Mouse (Mus musculus): ENCODE measurements around the gene H2afy2.

The H2afy2 gene

DNA sequence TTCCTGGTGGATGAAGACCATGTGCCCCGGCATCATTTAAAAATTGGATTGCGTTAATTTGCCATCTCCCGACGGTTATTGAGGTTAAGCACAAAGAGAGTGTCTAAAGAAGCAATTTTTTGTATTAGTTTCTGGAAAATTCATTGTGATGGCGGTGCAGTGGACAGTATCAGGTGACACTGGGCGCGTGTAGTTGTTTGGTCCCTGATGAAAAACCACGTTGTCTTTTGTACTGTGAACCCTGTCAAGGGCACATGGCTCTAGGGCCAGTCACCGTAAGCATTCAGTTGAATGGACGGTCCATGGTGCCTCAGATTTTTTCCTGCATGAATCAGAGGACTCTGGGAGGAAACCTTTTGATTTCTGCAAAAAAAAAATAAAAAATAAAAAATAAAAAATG is 467 bp upstream of the H2afy2 start:
- DNase-seq (ENCODE audit: low read depth, low spot score) = no peak

DNA sequence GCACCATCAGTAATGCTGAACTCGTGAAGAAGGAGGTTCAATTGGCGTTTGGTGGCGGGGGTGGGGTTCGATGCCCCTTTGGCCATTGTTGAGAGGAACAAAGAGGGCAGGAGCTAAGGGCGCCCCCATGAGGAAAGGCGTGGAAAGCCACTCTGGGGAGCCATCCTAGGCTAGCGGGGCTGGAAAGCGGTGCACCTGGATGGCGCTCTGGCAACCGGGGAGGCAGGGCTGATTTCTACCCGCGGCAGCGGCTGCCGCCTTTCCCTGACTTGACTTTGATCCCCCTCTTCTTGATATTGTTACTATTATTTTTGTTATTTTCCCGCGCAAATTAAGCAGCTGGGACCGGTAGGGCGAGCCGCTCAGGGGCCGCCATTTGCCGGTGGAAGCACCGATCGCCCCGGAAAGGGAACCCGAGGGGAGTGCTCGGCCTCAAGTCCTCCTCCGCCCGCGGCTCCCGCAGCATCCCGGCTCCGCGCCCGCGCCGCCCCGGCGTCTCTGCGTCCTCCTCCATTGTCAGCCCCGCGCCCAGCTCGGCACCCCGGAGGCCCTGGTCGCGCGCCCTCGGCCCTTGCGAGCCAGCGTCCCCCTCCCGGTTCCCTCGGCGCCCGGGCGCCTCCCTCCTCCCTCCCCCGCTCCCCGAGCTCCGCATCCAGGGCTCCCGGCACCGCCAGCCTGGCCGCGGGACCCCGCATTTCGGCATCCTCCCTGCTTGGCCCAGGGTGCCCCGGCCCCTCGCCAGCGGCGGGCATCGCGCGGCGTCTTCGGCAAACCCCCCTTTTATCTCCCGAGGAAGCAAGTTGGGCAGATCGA is 942 bp downstream of the H2afy2 start:
- peak; percentile 79 for DNase-seq (ENCODE audit: low read depth, low spot score)

DNA sequence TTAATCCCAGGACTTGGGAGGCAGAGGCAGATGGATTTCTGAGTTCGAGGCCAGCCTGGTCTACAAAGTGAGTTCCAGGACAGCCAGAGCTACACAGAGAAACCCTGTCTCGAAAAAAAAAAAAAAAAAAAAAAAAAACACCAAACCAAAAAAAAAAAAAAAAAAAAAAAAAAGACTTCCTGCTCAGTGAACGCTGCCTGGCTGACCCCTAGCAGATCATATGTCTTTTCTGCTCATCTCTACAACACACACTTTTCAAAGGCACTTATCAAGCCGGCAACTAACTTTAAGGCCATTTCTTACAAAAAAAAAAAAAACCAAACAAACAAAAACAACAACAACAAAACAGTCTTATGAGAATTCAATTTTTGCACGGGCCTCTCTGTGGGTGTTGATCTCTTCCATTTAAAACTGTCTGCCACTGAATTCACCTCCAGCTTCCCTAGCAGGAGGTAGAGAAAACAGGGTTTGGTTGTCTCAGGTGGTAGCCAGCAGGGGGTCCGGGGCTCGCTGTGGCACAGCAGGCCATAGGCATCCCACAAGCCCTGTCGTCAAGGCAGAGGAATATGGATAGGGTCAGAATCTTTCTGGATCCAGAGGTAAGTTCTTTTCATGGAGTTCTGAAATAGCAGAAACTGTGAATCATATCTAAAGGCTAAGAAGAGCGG is 2.4 kb downstream of the H2afy2 start:
- no peak for DNase-seq (ENCODE audit: low read depth, low spot score)

DNA sequence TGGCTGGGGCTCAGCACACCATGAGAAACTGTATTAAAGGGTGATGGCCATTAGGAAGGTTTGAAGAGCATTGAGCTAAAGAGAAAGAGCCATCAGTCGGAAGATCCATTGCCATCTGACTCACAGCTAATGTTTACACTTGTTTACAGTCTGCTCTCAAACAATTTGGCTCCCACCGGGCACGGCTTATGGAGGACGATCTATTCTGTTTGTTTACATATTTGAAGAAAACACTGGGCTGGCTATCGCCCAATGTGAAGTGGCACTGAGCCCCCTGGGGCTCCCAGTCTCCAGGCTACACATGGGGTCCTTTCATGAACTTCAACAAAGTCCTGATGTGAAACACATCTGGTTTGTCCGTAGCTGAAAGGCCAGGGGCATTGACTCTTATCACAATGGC is 17.1 kb downstream of the H2afy2 start:
- no peak for DNase-seq (ENCODE audit: low read depth, low spot score)

DNA sequence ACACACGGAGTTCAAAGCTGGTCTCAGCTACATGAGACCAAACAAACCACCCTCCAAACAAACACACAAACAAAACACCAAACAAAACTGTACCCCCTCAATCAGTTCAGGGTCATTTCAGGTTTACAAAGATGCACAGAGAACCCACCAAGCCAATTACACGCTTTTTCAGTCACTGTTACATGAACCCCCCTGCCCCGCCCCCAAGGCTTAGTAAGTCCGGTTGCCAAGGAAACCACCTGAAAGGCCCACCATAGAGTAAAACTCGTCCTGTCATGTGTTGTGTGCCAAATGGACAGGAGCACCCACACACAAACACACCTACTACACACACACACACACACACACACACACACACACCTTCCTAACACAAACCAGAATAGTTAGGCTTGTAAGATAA is 18.4 kb downstream of the H2afy2 start:
- DNase-seq (ENCODE audit: low read depth, low spot score) = no peak

DNA sequence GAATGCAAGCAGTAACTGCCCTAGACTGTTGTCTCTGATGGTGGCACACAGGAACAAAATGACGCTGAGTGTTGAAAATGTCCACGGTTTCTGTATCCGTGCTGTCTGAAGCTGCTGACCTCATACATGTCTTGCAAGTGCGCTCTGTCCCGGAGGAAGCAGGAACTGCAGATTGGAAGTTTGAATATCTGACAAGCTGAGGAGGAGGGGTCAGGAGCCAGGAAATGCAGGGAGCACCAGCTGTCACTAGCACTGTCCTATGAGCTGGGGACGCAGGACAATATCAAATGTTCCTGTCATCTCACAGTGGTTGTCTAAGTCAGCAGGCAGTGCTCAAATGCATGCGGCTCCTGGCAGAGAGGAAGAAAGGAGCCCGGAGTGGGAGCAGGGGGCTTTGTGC is 19.3 kb downstream of the H2afy2 start:
- no peak for DNase-seq (ENCODE audit: low read depth, low spot score)

DNA sequence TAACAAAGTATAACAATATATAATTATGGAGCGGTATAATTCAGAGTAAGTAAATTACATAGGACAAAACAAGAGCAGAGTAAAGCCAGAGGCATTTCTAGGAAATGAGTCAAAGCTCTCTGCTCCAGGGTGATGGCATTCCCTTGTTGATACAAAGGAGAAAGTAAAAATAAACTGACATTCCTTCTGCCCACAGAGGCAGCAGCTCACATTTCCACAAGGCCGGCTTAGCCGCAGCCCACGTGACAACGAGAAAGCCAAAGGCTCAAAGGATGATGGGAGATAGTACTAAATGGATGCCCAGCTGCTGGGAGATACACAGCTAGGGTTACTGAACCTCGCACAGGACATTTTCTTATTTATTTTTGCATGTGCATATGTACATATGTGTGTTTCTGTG is 24.1 kb downstream of the H2afy2 start:
- DNase-seq (ENCODE audit: low read depth, low spot score) = no peak

DNA sequence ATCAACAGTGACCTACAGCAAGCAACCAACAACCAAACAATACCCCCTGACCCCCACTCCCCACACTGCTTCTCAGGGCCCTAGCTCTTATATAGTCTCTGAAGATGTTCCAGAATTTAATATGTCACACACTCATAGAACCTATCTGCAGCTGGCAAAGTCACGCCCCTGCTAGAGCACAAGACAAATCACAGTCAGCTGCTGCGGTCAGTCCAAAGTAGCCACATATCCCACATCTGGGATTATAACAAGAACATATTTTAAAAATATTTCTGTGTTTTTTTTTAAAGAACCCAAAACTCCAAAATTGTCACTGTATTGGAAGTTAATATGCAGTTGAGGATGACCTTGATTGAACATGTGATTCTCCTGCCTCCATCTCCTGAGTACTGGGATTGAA is 25.0 kb downstream of the H2afy2 start:
- no peak for DNase-seq (ENCODE audit: low read depth, low spot score)

DNA sequence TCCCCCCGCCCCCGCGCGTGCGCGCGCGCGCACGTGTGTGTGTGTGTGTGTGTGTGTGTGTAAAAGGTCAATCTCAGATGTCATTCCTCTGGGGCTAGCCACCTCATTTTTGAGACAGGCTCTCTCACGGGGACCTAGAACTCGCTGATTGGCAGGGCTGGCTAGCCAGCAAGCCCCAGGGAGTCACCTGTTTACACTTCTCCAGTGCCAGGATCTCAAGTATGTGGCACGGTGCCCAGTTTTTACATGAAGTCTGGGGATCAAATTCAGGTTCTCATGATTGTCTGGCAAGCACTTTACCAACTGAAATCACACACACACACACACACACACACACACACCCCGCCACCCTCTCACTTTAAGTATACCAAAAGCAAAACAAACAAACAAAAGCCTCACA is 26.9 kb downstream of the H2afy2 start:
- DNase-seq (ENCODE audit: low read depth, low spot score) = no peak

DNA sequence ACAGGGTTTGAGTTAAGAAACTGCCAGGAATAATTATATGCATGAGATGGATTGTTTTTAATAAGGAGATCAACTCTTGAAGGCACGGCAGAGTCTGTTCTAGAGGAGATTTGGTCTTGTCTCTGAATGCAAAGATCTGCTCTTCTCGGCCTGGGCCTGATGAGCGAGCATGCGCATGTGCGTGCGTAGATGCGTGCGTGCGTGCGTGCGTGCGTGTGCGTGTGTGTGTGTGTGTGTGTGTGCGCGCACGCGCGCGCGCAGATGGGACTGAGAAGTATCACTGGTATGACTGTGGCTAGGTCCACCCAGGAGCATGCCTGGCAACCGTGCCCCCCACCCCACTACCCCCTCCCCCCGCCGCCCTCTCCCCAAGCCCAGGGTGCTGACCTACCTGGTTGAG is 30.9 kb downstream of the H2afy2 start:
- DNase-seq (ENCODE audit: low read depth, low spot score) = no peak

DNA sequence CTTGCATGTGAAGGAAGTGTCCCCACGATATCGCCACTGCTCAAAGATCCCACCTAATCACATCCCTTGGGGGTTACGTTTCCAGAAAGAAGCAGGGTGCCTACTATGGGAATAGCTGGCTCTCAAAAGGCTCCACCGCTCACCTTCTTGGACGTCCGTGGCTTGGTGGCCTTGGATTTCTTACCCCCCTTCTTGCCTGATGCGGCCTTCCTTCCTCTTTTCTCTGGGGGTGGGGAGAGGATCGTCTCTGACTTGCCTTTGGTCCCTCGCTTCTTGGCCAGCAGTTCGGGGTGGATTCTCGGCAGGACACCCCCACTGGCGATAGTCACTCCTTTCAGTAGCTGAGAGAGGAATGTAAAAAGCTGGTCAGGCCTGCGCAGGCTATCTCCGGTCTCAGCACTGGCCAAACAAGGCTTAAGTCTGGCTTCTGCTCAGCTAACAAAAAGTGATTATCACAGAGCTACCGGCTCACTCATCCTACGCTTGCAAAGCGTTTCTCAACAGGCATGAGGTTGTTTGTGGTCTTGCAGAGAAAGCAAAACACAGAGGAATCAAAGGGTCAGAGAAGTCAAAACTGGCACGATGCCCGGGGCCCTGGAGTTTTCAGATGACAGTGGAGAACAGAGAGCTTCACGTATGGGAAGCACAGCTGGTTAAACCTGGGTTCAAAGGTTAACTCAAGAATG is 32.3 kb downstream of the H2afy2 start:
- DNase-seq (ENCODE audit: low read depth, low spot score) = no peak

DNA sequence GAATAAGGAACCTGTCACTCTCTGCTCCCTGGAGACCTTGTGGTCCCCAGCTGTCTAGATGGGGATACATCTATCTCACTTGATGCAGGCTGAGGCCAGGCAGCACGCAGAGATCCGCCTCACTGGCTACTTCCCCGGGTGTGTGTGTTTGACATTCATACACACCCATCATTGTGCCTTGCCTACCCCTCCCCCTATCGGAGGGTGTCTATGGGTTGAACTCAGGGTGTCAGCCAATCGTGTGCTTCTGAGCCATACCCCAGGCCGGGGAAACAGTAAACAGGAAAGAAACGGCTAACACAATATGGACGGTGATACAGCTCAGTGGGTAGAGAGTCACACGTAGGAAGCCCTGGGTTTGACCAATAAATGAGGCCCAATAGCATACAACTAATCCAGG is 33.9 kb downstream of the H2afy2 start:
- no peak for DNase-seq (ENCODE audit: low read depth, low spot score)

DNA sequence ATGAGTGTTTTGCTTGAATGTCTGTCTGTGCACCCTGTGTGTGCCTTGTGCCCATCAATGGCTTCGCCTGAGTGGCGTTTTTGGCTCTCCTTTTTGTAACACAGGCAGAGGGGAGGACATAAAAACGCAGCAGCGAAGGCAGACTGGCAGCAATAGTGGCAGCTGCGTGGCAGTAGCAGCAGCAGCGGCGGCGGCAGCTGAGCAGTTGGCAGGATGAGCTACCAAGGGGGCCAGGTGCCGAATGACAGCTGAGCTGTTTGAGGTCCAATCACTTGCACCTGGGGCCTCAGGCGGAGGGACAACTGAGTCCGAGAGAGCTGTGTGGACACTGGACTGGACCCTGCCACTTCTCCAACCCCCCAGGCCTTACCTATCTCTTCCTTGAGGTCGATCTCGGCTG is 36.6 kb downstream of the H2afy2 start:
- DNase-seq (ENCODE audit: low read depth, low spot score) = no peak

DNA sequence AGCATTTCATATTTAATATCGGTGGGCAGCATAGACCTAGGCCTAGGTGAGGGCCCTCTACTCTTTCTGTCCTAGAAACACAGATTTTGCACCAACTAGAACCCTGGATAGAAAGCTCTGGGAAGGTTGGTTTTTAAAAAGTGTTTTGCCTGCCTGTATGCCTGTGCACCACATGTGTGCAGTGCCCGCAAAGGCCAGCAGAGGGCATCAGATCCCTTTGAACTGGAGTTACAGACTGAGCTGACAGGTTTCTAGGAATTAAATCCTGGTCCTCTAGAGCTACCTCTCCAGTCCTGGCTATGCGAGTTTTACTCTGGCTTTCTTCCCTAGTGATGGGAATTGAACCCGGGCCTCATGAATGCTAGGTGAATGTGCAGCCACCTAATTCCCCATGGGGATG is 38.8 kb downstream of the H2afy2 start:
- DNase-seq (ENCODE audit: low read depth, low spot score) = peak; percentile 35

DNA sequence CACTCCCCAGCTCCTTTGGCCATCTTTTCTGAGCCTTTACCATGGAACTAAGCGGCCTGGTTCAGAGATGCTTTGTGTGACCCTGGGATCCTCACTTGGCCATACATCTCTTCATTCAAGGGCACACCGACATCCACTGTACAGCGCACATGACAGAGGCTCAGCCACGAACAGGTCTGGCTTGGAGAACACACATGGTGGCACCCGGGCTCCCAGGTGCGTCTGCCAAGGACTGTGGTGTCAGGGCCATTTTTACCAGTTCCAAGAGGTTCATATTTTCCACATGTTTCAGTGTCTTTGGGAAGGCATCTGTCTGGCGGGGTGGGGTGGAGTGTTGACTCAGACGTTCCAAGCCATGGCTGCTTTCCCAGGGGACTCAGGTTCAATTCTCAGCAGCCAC is 41.6 kb downstream of the H2afy2 start:
- no peak for DNase-seq (ENCODE audit: low read depth, low spot score)

DNA sequence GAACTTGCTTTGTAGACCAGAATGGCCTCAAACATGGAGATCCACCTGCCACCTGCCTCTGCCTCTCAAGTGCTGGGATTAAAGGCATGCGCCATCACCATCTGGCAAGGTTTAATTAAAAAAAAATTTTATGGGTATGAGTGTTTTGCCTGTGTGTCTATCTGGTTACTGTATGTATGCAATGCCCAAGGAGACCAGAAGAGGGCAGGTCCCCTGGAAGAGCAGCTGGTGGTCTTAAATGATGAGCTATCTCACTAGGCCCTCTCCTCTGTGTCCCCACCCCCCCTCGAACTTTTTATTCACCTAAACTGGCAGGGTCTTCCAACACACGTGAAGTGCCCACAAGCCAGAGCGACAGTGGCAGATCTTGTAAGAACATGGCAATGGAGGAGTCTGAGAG is 42.1 kb downstream of the H2afy2 start:
- no peak for DNase-seq (ENCODE audit: low read depth, low spot score)

DNA sequence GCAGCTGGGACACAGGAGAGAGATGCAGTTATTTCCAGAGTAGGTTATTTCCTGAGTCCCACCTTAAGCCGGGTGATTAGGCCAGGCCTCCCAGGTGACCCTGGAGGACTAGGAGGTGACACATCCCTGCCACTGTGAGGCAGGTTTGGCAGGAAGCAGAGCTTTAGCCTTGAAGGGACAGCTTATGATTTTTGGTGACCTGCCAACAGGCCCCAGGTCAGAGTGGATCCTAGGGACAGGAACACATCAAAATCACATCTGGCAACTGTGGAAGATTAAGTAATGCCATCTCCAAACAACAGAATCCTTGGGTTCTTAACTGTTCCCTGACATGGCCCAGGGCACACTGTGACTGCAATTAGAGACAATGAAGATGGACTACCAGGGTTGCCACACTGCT is 42.6 kb downstream of the H2afy2 start:
- DNase-seq (ENCODE audit: low read depth, low spot score) = no peak

DNA sequence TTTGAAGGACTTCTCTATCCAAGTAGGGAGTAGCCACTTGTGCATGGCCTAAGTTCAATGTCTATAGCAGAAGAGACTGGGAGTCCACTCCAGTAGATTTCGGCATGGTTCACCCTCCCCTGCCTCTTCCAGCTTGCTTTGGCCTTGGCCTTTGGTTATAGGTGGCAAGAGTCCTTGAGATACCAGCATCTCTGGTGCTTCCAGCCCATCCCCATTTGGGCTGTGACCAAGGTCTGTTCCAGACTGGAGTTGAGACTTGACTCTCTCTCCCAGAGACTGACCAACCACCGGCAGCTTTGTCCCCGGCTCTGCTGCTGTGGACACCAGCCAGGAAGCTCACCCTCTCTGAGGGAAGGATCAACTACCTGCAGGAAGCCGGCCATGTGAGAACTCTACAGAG is 45.8 kb downstream of the H2afy2 start:
- DNase-seq (ENCODE audit: low read depth, low spot score) = no peak

DNA sequence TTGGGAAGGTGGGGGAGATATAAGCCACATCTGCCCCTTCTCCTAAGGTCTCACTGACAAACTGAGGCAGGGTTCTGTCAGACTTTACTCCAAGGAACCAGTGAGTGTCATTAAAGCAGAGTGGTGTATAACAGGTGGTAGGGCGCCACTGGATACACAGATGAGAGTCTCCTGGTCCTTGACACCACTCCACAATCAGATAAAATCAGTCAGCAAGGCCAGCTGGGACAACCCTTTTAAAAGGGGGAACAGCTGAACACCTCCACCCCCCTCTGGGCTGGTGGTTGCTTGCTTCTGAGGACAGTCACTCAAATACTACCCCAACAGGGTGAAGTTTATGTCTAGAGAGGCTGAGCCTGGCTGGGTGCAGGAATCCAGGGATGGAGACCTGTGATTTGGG is 46.4 kb downstream of the H2afy2 start:
- DNase-seq (ENCODE audit: low read depth, low spot score) = no peak

DNA sequence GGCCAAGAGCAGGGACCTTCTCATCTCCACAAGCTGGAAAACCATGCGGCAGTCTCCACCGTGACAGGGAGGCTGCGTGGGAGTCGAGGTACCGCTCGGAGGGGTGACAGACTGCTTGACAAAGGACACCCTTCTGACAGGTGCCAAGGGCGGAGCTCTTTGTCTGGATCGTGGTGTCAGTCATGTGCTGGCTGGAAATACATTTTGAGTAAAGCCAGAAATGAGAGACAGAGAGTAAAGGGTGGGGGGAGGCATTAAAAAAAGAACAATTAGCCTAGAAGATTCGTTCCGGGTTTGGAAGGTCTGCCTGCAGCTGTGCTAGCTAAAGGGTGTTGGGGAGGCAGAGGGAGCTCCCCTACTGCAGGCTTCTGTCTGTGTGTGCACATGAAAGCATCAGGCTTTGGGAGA is 47.3 kb downstream of the H2afy2 start:
- no peak for DNase-seq (ENCODE audit: low read depth, low spot score)

DNA sequence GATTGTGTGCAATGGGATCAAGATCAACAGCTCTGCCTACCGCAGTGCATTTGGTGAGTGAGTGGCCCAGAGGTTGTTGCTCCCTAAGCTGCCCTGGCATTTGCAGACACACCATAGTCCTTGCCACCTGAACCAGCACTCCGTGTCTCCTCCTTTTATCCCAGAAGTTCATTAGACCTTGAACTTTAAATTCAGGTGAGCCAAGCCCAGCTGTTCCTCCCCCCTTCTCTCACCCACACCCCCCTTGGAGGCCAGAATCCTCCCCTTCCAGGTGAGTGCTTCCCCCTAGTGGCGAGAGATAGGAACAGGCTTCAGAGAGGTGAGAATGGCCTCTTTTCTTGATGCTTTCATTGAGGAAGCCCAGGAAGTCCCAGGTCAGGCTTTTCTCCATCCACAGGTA is 49.6 kb downstream of the H2afy2 start:
- peak; percentile 38 for DNase-seq (ENCODE audit: low read depth, low spot score)

DNA sequence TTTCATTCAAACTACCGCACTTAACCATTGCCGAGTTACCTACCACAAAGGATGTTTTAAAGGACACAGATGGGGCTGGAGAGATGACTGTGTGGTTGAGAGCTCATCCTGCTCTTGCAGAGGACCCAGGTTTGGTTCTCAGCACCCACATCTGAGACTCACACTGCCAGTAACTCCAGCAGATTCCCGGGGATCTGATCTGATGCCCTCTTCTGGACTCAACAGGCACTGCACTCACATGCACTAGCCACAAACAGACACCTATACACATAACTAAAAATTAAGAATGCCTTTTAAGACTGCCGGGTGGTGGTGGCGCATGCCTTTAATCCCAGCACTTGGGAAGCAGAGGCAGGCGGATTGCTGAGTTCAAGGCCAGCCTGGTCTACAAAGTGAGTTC is 53.8 kb downstream of the H2afy2 start:
- DNase-seq (ENCODE audit: low read depth, low spot score) = no peak

DNA sequence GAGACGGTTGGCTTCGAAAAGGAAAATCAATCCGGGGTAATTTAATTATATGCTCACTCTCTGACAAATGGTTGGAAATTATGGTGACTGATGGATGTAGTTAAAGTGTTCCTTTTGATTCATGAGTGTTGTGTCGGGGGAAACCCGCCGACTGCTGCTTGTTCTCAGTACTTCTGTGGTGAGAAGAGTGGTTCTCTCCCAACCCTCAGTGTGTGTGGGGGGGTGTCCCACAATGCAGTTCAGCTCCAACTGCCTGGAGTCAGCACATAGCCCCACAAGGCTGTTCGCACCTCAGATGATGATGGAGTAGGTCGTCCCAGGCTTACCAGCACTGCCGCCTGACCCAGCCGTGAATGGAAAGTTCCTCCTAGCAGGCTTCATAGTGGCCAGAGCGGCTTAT is 54.8 kb downstream of the H2afy2 start:
- DNase-seq (ENCODE audit: low read depth, low spot score) = no peak
